Comparison of ENCODE assay signal across 11 mouse cellular contexts in genomic region chr1:139000675-139001379, GRCm38 (mm10). TPM values are rescaled to one million over a fixed set of nuclear protein-coding genes. Genes with fewer than 3 reads are reported as not detected.
DNase-seq lines count a peak whose midpoint lies in the region; ATAC-seq lines count a peak whose summit lies in the region.
"Had no signal": no experiment of that assay in that cellular context is flagged by ENCODE, and none has a peak within 500 bp of the region (broad histone marks: within the 10 kb centered on the region; RNA-seq: fewer than 3 reads in every experiment).

No protein-coding gene starts in this region.

- H3K36me3 ChIP-seq in intestine, embryonic 14.5 days (ENCODE audit: control insufficient read depth, insufficient read depth, low read length), result no peaks in the 10 kb centered on the region
- H3K36me3 ChIP-seq in intestine, embryonic 16.5 days (ENCODE audit: control insufficient read depth, insufficient read depth, low read length), result no peaks in the 10 kb centered on the region
- H3K36me3 ChIP-seq in forebrain, embryonic 14.5 days (ENCODE audit: control insufficient read depth, insufficient read depth, low read length), result no peaks in the 10 kb centered on the region

- peak; percentile 37 for DNase-seq in intestine, embryonic 14.5 days (ENCODE audit: low spot score)
- peak; percentile 68 for DNase-seq in forebrain, embryonic 14.5 days (ENCODE audit: low spot score)
- DNase-seq in mesoderm, embryonic 11.5 days (ENCODE audit: low read depth, low spot score), result peak; percentile 28
- peak; percentile 68 for DNase-seq in retina, embryonic 14.5 days (ENCODE audit: low spot score)
- DNase-seq in left cerebral cortex, adult 11 months (ENCODE audit: low spot score), result no peak
- DNase-seq in MN1 (ENCODE audit: low spot score), result no peak
- DNase-seq in adrenal gland, adult 18-20 months (ENCODE audit: low spot score in 2 of 2), result no peak
- DNase-seq: liver had no signal

- H3K9me3 ChIP-seq in intestine, embryonic 14.5 days (ENCODE audit: control insufficient read depth, low read length), result no peaks in the 10 kb centered on the region
- no peaks in the 10 kb centered on the region for H3K9me3 ChIP-seq in intestine, embryonic 16.5 days (ENCODE audit: control insufficient read depth, low read length)
- H3K9me3 ChIP-seq in forebrain, embryonic 14.5 days (replicated peaks; ENCODE audit: control insufficient read depth, low read length), result no peaks in the 10 kb centered on the region

- ATAC-seq in intestine, embryonic 14.5 days (replicated peaks; ENCODE audit: low FRiP score, low TSS enrichment, low read depth), result no peak
- no peak for ATAC-seq in intestine, embryonic 16.5 days
- peak; percentile 72 for ATAC-seq in forebrain, embryonic 14.5 days
- ATAC-seq: Patski had no signal

- no peak overlapping the region for H3K9ac ChIP-seq in intestine, embryonic 14.5 days (ENCODE audit: low read length)
- H3K9ac ChIP-seq in intestine, embryonic 16.5 days (ENCODE audit: low read depth, low read length), result no peak overlapping the region
- peak overlapping the region; percentile 10 for H3K9ac ChIP-seq in forebrain, embryonic 14.5 days (ENCODE audit: low read length)

- H3K27ac ChIP-seq in intestine, embryonic 14.5 days (ENCODE audit: low read depth), result no peak overlapping the region
- no peak overlapping the region for H3K27ac ChIP-seq in intestine, embryonic 16.5 days (ENCODE audit: low read length)
- H3K27ac ChIP-seq in forebrain, embryonic 14.5 days (ENCODE audit: low read depth, low read length), result peak overlapping the region; percentile 15
- H3K27ac ChIP-seq: macrophage had no signal

- no peaks in the 10 kb centered on the region for H3K27me3 ChIP-seq in intestine, embryonic 14.5 days (replicated peaks; ENCODE audit: control insufficient read depth, insufficient read depth, low read length)
- H3K27me3 ChIP-seq in intestine, embryonic 16.5 days (replicated peaks; ENCODE audit: control insufficient read depth, insufficient read depth, low read length), result no peaks in the 10 kb centered on the region
- H3K27me3 ChIP-seq in forebrain, embryonic 14.5 days (replicated peaks; ENCODE audit: control insufficient read depth, insufficient read depth, low read length), result no peaks in the 10 kb centered on the region
- H3K27me3 ChIP-seq: Patski had no signal

- H3K4me1 ChIP-seq in intestine, embryonic 14.5 days (replicated peaks; ENCODE audit: control insufficient read depth, insufficient read depth, low read length), result no peaks in the 10 kb centered on the region
- H3K4me1 ChIP-seq in intestine, embryonic 16.5 days (ENCODE audit: control insufficient read depth, insufficient read depth, low read length), result peaks cover 2% of the 10 kb centered on the region; the same call in 1 of the 2 replicates
- H3K4me1 ChIP-seq in forebrain, embryonic 14.5 days (ENCODE audit: control insufficient read depth, insufficient read depth, low read length), result peaks cover 8% of the 10 kb centered on the region; the same call in 1 of the 2 replicates

- WGBS in intestine, embryonic 14.5 days, result 66% methylated on average over 9 of the region's 9 CpGs
- 60% methylated on average over 9 of the region's 9 CpGs for WGBS in intestine, embryonic 16.5 days
- WGBS in forebrain, embryonic 14.5 days, result 11% methylated on average over 9 of the region's 9 CpGs

- no peak overlapping the region for H3K4me2 ChIP-seq in intestine, embryonic 14.5 days (ENCODE audit: low read length)
- no peak overlapping the region for H3K4me2 ChIP-seq in intestine, embryonic 16.5 days (ENCODE audit: low read depth, low read length)
- H3K4me2 ChIP-seq in forebrain, embryonic 14.5 days (ENCODE audit: low read length), result peak overlapping the region; percentile 23

- H3K4me3 ChIP-seq in intestine, embryonic 14.5 days (ENCODE audit: low read depth, low read length), result no peak overlapping the region
- H3K4me3 ChIP-seq in intestine, embryonic 16.5 days (ENCODE audit: low read length), result no peak overlapping the region
- no peak overlapping the region for H3K4me3 ChIP-seq in forebrain, embryonic 14.5 days (ENCODE audit: low read depth, low read length)

RNA-seq across cellular contexts. Expression of gene Dennd1b, which starts 37.6 kb away (rescaled TPM):
- 10.2 and 11.6 TPM in 2 replicates for polyA plus RNA-seq in intestine, embryonic 14.5 days (2014; fragmentation: Nextera tagmentation; extraction: Ambion mirVana)
- polyA plus RNA-seq in intestine, embryonic 16.5 days (2015; fragmentation: Nextera tagmentation; extraction: Ambion mirVana), result 5.3 and 6.6 TPM in 2 replicates
- polyA plus RNA-seq in forebrain, embryonic 14.5 days (2014; fragmentation: Nextera tagmentation; extraction: Ambion mirVana), result 6.1 and 8.4 TPM in 2 replicates
- total RNA-seq in adrenal gland, adult 18-20 months (2021), result 10 to 100 TPM; 23.0 to 23.2 TPM

Comparison
In these comparisons a context has a peak if more than half of its experiments do, and no peak if none do; other contexts are left out.
1. DNase-seq: peak in intestine, embryonic 14.5 days (single experiment), forebrain, embryonic 14.5 days (single experiment), mesoderm, embryonic 11.5 days (single experiment) and retina, embryonic 14.5 days (single experiment); none in left cerebral cortex, adult 11 months (single experiment), MN1 (single experiment) and adrenal gland, adult 18-20 months (0 of 2).